Mouse (Mus musculus): ENCODE results near the gene Diaph3. TPM values are rescaled to one million over a fixed set of nuclear protein-coding genes. Genes with fewer than 3 reads are reported as not detected.
"Not testable (repeated sequence)": the region's sequence is repeated elsewhere in the genome, so short reads cannot be mapped to it uniquely, and the experiment has no call there.

Diaph3 gene
- total and polyA plus RNA-seq, 3 experiments, result 0.21 to 4.6 (median 0.70) TPM

DNA sequence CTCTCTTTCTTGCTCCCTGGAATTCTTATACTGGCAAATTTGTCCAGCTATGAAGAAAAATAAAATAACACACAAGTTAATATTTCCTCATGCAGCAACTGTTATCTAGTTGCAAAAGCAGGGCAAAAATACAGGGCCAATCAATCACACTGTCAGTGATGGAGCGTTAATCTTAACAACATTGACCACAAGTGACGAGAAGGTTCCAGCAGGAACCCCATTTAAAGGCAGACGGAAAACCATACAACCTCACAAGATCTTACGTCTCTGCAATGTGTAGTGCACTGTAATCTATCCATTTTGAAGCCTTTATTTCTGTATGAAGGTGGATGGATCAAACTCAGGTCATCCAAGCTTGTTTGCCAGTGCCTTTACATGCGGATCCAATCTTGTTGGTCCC is 49.9 kb downstream of the Diaph3 start:
- Histone ChIP-seq H3K4me1 (ENCODE audit: control insufficient read depth, insufficient read depth, low read length) (no peaks in the 10 kb centered on the region), H3K79me2 (replicated peaks; ENCODE audit: control insufficient read depth, insufficient read depth, low read length) (no peaks in the 10 kb centered on the region), H3K4me3 (no peak overlapping the region), H3K27ac (no peak overlapping the region), H3K36me3 (ENCODE audit: control insufficient read depth, insufficient read depth, low read length) (no peaks in the 10 kb centered on the region), H3K9ac (ENCODE audit: low read depth, low read length) (no peak overlapping the region), H3K27me3 (ENCODE audit: control insufficient read depth, insufficient read depth, low read length) (no peaks in the 10 kb centered on the region)
- no peak for DNase-seq
- intact Hi-C loops (cut with DNase I), result no loop called here
- TF ChIP-seq POLR2A (IDR thresholded peaks at IDR 0.05; ENCODE audit: insufficient read depth, low read depth, low read length) (no peak), EP300 (IDR thresholded peaks at IDR 0.05; ENCODE audit: insufficient read depth, low read depth, low read length) (no peak), CTCF (IDR thresholded peaks at IDR 0.05) (no peak)
- WGBS, result 93% methylated on average over 5 of the region's 5 CpGs

DNA sequence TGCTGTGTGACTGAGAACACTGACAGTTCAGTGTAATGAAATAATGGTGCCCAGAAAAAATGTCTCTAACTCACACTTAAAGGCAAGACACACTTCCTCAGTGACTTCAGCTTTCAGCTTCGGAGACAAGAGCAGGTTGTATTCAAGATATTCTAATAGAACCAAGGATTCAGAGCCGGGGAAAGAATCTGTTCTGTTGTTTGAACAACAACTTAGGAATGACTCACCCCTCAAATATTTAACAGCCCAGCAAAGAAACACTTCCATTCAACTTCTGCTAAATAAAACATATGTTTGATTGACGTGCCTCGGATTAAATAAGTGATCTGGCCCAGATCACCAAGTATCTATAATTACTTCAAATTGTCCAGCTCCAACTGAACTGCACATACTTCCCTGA is 52.1 kb downstream of the Diaph3 start:
- Histone ChIP-seq H3K9ac (ENCODE audit: low read depth, low read length) (no peak overlapping the region), H3K4me1 (ENCODE audit: control insufficient read depth, insufficient read depth, low read length) (no peaks in the 10 kb centered on the region), H3K4me3 (no peak overlapping the region), H3K27ac (no peak overlapping the region), H3K79me2 (replicated peaks; ENCODE audit: control insufficient read depth, insufficient read depth, low read length) (no peaks in the 10 kb centered on the region), H3K36me3 (ENCODE audit: control insufficient read depth, insufficient read depth, low read length) (no peaks in the 10 kb centered on the region), H3K27me3 (ENCODE audit: control insufficient read depth, insufficient read depth, low read length) (no peaks in the 10 kb centered on the region)
- DNase-seq, result no peak
- WGBS, result 51% methylated on average over 4 of the region's 4 CpGs
- intact Hi-C loops (cut with DNase I), result no loop called here
- TF ChIP-seq EP300 (IDR thresholded peaks at IDR 0.05; ENCODE audit: insufficient read depth, low read depth, low read length), result no peak

- H3K36me3 ChIP-seq (ENCODE audit: control insufficient read depth, insufficient read depth, low read length), result no peaks in the 10 kb centered on the region
- no peak overlapping the region for H3K27ac ChIP-seq
- 72% methylated on average over 5 of the region's 5 CpGs for WGBS
- TF ChIP-seq POLR2A (IDR thresholded peaks at IDR 0.05; ENCODE audit: insufficient read depth, low read depth, low read length), result no peak
- TF ChIP-seq EP300 (IDR thresholded peaks at IDR 0.05; ENCODE audit: insufficient read depth, low read depth, low read length), result no peak
- TF ChIP-seq CTCF (IDR thresholded peaks at IDR 0.05), result no peak
- no peak for DNase-seq
- H3K79me2 ChIP-seq (replicated peaks; ENCODE audit: control insufficient read depth, insufficient read depth, low read length), result no peaks in the 10 kb centered on the region
- H3K4me1 ChIP-seq (ENCODE audit: control insufficient read depth, insufficient read depth, low read length), result no peaks in the 10 kb centered on the region
- no peak overlapping the region for H3K9ac ChIP-seq (ENCODE audit: low read depth, low read length)
- H3K27me3 ChIP-seq (ENCODE audit: control insufficient read depth, insufficient read depth, low read length), result no peaks in the 10 kb centered on the region
- intact Hi-C loops (cut with DNase I), result no loop called here
- H3K4me3 ChIP-seq, result no peak overlapping the region
These were observed 52.6 kb downstream of the Diaph3 start for GRCm38 (mm10) chr14:87088456-87088855.

GRCm38 (mm10) chr14:87087996-87088395 is 53.0 kb downstream of the Diaph3 start:
- H3K27me3 ChIP-seq (ENCODE audit: control insufficient read depth, insufficient read depth, low read length), result no peaks in the 10 kb centered on the region
- DNase-seq, result no peak
- 68% methylated on average over 1 of the region's 1 CpGs for WGBS

DNA sequence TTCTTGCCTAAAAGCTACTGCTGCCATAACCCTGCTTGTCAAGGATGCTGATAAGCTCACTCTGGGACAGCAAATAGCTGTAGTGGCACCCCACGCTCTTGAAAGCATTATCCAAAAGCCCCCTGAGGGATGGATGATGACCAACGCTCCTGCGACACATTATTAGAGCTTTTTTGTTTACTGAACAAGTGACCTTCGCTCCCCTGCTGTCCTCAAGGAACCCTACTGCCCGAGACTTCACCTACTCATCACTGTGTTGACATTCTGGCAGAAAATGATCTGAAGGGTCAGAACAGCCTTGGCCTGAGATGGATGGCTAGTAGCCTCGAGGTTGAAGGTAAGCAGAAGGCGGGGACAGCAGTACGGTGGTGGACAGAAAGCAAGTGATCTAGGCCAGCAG is 56.1 kb downstream of the Diaph3 start:
- H3K27me3 ChIP-seq (ENCODE audit: control insufficient read depth, insufficient read depth, low read length); intact Hi-C loops (cut with DNase I); H3K79me2 ChIP-seq (replicated peaks; ENCODE audit: control insufficient read depth, insufficient read depth, low read length); H3K9ac ChIP-seq (ENCODE audit: low read depth, low read length); H3K27ac ChIP-seq; H3K4me3 ChIP-seq; H3K4me1 ChIP-seq (ENCODE audit: control insufficient read depth, insufficient read depth, low read length); H3K36me3 ChIP-seq (ENCODE audit: control insufficient read depth, insufficient read depth, low read length); DNase-seq: not testable (repeated sequence)
- WGBS, result 77% methylated on average over 8 of the region's 8 CpGs

More at GRCm38 (mm10) chr14:87087996-87088395, 53.0 kb downstream of the Diaph3 start:
- TF ChIP-seq EP300 (IDR thresholded peaks at IDR 0.05; ENCODE audit: insufficient read depth, low read depth, low read length), result no peak
- TF ChIP-seq POLR2A (IDR thresholded peaks at IDR 0.05; ENCODE audit: insufficient read depth, low read depth, low read length), result no peak
- TF ChIP-seq CTCF (IDR thresholded peaks at IDR 0.05), result no peak
- H3K9ac ChIP-seq (ENCODE audit: low read depth, low read length), result no peak overlapping the region
- H3K27ac ChIP-seq, result no peak overlapping the region
- no peaks in the 10 kb centered on the region for H3K36me3 ChIP-seq (ENCODE audit: control insufficient read depth, insufficient read depth, low read length)
- no peaks in the 10 kb centered on the region for H3K4me1 ChIP-seq (ENCODE audit: control insufficient read depth, insufficient read depth, low read length)
- H3K4me3 ChIP-seq, result no peak overlapping the region
- intact Hi-C loops (cut with DNase I), result no loop called here
- no peaks in the 10 kb centered on the region for H3K79me2 ChIP-seq (replicated peaks; ENCODE audit: control insufficient read depth, insufficient read depth, low read length)

DNA sequence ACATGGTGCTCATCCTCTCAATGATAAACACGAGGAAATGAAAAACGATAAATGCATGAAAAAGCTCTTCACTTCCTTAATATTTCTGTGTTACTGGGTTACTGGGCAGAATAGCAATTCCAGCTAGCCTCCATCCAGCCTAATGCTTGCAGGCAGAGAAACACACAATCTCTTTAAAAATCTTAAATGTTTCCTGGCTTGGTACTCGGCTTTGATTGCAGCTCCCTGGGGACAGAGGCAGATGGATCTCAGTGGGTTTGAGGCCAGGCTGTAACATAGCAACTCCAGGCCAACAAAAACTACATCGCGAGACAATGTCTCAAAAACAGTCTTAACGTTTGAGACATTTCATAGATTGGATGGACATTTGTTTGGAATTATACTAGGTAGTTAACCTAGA is 57.1 kb downstream of the Diaph3 start:
- no peaks in the 10 kb centered on the region for H3K27me3 ChIP-seq (ENCODE audit: control insufficient read depth, insufficient read depth, low read length)
- no peaks in the 10 kb centered on the region for H3K4me1 ChIP-seq (ENCODE audit: control insufficient read depth, insufficient read depth, low read length)
- no peak for DNase-seq
- intact Hi-C loops (cut with DNase I), result no loop called here
- H3K79me2 ChIP-seq (replicated peaks; ENCODE audit: control insufficient read depth, insufficient read depth, low read length), result no peaks in the 10 kb centered on the region
- 47% methylated on average over 6 of the region's 6 CpGs for WGBS
- TF ChIP-seq POLR2A (IDR thresholded peaks at IDR 0.05; ENCODE audit: insufficient read depth, low read depth, low read length), result no peak
- no peak for TF ChIP-seq CTCF (IDR thresholded peaks at IDR 0.05)
- TF ChIP-seq EP300 (IDR thresholded peaks at IDR 0.05; ENCODE audit: insufficient read depth, low read depth, low read length), result no peak
- H3K27ac ChIP-seq, result no peak overlapping the region
- H3K9ac ChIP-seq (ENCODE audit: low read depth, low read length), result no peak overlapping the region
- H3K4me3 ChIP-seq, result no peak overlapping the region
- H3K36me3 ChIP-seq (ENCODE audit: control insufficient read depth, insufficient read depth, low read length), result no peaks in the 10 kb centered on the region

GRCm38 (mm10) chr14:87079725-87080124 is 61.3 kb downstream of the Diaph3 start:
- H3K27me3 ChIP-seq (ENCODE audit: control insufficient read depth, insufficient read depth, low read length), result no peaks in the 10 kb centered on the region
- TF ChIP-seq POLR2A (IDR thresholded peaks at IDR 0.05; ENCODE audit: insufficient read depth, low read depth, low read length) (no peak), CTCF (IDR thresholded peaks at IDR 0.05) (no peak)
- no peak overlapping the region for H3K9ac ChIP-seq (ENCODE audit: low read depth, low read length)
- no peak for DNase-seq
- WGBS, result 88% methylated on average over 2 of the region's 2 CpGs
- no peak overlapping the region for H3K27ac ChIP-seq
- H3K4me3 ChIP-seq, result no peak overlapping the region
- no peaks in the 10 kb centered on the region for H3K36me3 ChIP-seq (ENCODE audit: control insufficient read depth, insufficient read depth, low read length)
- no peaks in the 10 kb centered on the region for H3K79me2 ChIP-seq (replicated peaks; ENCODE audit: control insufficient read depth, insufficient read depth, low read length)
- intact Hi-C loops (cut with DNase I), result no loop called here
- H3K4me1 ChIP-seq (ENCODE audit: control insufficient read depth, insufficient read depth, low read length), result no peaks in the 10 kb centered on the region
